Mouse (Mus musculus): ENCODE data around the gene Gm10477. TPM values are rescaled to one million over a fixed set of nuclear protein-coding genes. Genes with fewer than 3 reads are reported as not detected.

The Gm10477 gene
- polyA plus RNA-seq (2012; ENCODE audit: low replicate concordance), result not detected in 2 replicates

DNA sequence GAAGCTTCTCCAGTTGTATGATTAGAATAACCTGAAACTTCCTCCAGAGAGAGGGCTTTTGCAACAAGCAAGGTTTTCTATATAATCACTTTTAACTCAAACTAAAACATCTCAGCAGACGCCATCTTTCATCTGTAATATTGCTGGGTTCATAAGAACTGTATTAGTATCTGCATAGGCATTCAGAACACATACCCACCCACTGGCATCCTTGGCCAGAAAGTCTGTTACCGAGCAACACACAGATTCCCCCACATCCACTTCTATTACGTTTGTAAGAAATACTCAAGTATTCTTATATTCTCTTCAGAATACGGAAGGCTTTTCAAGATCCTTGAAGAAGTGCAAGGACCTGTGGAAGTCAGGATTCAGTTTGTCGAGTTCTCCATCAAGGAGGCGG, at the start of gene Gm10477:
Gene Gm10477, plus strand, starts transcription at position 301 of the 400 bp plus-strand sequence.

DNA sequence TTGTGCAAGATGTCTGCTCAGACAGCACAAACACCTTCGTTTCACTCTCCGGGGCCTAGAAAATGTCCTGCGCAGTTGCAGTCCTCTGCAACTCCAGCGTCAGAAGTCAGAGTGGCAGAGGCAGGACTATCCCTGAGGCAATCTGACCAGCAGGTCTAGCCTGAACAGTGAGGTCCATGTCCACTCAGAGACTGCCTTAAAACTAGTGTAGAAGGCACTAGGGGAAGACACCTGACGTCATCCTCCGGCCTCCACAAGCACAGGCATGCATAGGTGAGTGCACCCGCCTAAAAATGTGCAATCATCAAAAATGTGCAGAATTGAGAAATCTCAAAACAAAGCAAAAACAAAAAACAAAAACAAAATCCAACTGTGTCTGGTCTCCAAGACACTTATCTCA, 25.0 kb downstream of the Gm10477 start, which contains the start of gene Gm648:
Gene Gm648, minus strand, starts transcription at position 101 of the 400 bp plus-strand sequence.

Other genes starting within 250 kb of the Gm10477 start
- not detected in 2 replicates for gene Zfp449, start 178.3 kb upstream of the Gm10477 start, polyA plus RNA-seq (2012; ENCODE audit: low replicate concordance)
- 0.11 TPM in 2 replicates for gene Smim10l2a, start 150.2 kb upstream of the Gm10477 start, polyA plus RNA-seq (2012; ENCODE audit: low replicate concordance)
- not detected in 2 replicates for gene Gm2174, start 76.8 kb upstream of the Gm10477 start, polyA plus RNA-seq (2012; ENCODE audit: low replicate concordance)
- gene Ints6l, start 69.9 kb upstream of the Gm10477 start, polyA plus RNA-seq (2012; ENCODE audit: low replicate concordance), result 2.8 and 7.6 TPM in 2 replicates
- not detected in 2 replicates for gene Gm648, start 24.9 kb downstream of the Gm10477 start, polyA plus RNA-seq (2012; ENCODE audit: low replicate concordance)
- gene Mmgt1, start 73.3 kb downstream of the Gm10477 start, polyA plus RNA-seq (2012; ENCODE audit: low replicate concordance), result 0.11 and 1.3 TPM in 2 replicates
- 4.3 and 39.6 TPM in 2 replicates for gene Slc9a6, start 85.0 kb downstream of the Gm10477 start, polyA plus RNA-seq (2012; ENCODE audit: low replicate concordance)
- 0.10 TPM in 1 of 2 replicates, not detected in the other for gene Fhl1, start 207.0 kb downstream of the Gm10477 start, polyA plus RNA-seq (2012; ENCODE audit: low replicate concordance)